Mouse (Mus musculus) CH12.LX (cell line): ENCODE measurements at regions not wholly inside any gene's neighbourhood (a gene's known extent, or its start where the extent isn't known, plus 50 kb on each side); places are given as distances from the start of the nearest gene placed in this dataset.

Source experiments
- E2F4 ChIP-seq: IDR thresholded peaks from 2 replicates; pipeline ENCODE4 v1.6.1; 2011; ENCODE audit warnings: low read depth, low read length, improper control_type of control experiment; ENCODE audit not compliant: insufficient replicate concordance
- MEF2A ChIP-seq: IDR thresholded peaks from 2 replicates; pipeline ENCODE4 v1.6.1; 2014; ENCODE audit warnings: low read depth, mild to moderate bottlenecking, inconsistent platforms, low read length, improper control_type of control experiment, borderline replicate concordance

DNA sequence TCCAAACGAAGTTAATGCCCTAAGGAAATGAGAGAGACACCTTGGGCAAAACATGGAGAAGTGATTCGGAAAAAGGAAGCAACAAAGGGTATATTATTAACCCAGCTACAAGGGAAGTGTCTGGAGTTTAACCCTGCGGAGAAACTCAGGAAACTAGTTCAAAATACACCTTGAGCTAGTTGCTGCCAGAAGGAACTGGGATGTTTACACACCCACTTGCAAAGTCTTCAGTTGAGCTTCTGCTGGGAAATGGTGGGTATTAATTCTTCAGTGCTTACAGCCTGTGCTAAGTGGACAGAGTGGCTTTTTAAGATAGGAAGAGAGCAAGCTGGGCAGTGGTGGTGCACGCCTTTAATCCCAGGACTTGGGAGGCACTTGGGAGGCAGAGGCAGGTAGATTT is 132.7 kb downstream of the Uck2 start:
- TF ChIP-seq MEF2A (no peak), E2F4 (no peak)
